Mouse (Mus musculus) pancreas, adult 10 weeks (tissue): ENCODE measurements around the gene Psenen. TPM values are rescaled to one million over a fixed set of nuclear protein-coding genes. Genes with fewer than 3 reads are reported as not detected.

Experiments used
- polyA plus RNA-seq: library from polyadenylated mRNA; stranded (reverse); fragments of 350-450 nt; fragmentation: Illumina TruSeq; extraction: RNeasy Lipid Tissue Mini Kit (QIAGEN cat#74804); gene quantifications from one replicate; pipeline ENCODE4 v1.2.3, GENCODE M21; 2015; ENCODE audit warnings: low read depth, low replicate concordance; ENCODE audit not compliant: insufficient read depth

The Psenen gene
- polyA plus RNA-seq = 57.9 TPM

GRCm38 (mm10) chr7:30563117-30563905 is at the start of gene Psenen, which contains the start of the genes U2af1l4 and Gm49396:
Gene Psenen, minus strand, starts transcription at chr7:30563627.
Gene U2af1l4, plus strand, starts transcription at chr7:30563301.
Gene Gm49396, plus strand, starts transcription at chr7:30563344.

DNA sequence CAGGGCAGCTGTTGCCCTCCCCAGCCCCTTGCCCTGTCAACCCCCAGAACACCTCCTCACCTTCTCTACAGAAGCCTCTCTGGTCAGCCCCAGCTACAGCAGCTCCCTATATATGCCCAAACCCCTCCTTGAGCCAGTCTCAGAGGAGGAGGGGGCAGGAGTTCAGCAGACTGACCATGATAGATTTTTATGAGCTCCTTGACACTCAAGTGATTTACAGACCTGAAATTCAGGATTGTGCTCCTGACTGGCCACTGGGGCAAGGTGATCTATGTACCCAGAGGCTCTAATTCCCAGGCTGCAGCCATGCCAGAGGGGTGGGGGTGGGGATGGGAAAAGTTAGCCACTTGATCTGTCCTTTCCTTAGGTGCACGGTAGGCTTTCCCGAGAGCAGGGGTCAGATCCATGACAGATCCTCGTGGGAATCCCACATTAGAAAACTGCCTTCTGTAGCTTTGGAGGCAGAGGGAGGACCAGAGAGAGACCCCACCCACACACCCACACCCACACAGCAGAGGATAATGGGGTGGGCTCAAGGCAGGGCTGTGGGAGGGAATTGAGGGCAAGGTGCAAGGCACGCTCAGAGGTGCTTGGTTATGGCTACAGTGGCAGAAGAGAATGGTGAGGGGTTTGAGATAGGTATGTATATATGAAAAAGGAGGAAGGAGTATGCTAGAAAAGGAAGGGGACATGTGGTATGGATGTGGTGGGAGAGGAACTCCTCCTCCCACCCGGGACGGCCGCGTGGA is 49.4 kb upstream of the Psenen start, which contains the start of gene Upk1a:
TSS of gene Upk1a (minus strand) at position 194 of the 749 bp plus-strand sequence.

DNA sequence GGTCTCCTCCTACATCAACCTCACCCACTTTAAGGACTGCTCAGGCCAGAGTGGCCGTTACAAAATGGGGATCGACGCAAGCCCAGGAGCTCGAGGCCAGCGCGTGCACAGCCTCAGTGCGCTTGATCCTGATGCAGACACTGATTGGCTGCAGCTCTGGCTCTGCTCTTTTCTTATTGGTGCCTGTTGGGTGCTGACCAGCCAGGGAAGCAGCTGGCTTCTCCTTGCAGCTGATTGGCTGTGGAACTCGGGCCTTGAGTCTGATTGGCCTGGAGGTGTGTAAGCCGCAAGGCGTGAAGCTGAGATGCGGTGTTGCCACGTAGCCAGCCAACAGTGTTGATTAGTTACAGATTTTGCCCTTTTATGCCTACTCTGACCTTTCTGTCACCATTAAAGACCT is 35.4 kb upstream of the Psenen start, which contains the start of gene Zbtb32:
TSS of gene Zbtb32 (minus strand) at position 124 of the 400 bp plus-strand sequence.

DNA sequence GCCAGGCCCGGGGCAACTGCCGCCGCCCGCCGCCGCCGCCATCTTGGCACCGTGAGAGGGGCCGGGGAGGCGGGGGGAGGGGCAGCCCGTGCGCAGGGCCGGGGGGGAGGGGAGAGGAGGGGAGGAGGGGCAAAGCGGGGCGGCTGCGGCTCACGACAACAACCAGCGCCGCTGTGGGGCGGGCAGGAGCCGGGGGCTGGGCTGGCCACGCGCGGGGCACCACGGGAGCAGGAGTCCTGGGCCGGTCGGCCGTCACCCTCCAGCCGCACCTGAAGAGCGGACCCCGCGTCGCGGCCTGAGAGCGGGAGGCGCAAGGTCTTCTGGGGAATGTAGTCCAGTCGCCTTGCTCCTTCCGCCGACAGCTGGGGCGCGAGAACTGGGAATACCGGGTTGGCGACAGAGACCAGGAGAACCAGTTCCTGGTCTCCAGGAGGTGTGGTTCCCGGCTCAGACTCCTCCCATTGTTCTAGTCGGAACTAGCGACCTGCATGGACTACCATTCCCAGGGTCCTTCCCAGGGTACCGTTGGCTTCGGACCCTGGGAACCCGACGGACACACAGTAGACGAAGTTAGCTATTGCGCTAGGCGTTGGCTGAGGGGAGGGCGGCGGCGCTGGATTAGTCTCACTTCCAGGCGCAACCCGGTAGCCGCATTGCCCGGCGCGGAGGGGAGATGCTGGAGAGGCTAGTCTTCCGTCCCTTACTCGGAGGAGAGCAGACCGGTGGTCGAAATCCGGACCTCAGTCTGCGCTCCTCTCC is 25.4 kb upstream of the Psenen start, which contains the start of gene Kmt2b:
TSS of gene Kmt2b (minus strand) at position 51 of the 759 bp plus-strand sequence.

GRCm38 (mm10) chr7:30564970-30565571 is 1.6 kb upstream of the Psenen start, which contains the start of gene Igflr1:
Gene Igflr1, plus strand, starts transcription at chr7:30565427.

DNA sequence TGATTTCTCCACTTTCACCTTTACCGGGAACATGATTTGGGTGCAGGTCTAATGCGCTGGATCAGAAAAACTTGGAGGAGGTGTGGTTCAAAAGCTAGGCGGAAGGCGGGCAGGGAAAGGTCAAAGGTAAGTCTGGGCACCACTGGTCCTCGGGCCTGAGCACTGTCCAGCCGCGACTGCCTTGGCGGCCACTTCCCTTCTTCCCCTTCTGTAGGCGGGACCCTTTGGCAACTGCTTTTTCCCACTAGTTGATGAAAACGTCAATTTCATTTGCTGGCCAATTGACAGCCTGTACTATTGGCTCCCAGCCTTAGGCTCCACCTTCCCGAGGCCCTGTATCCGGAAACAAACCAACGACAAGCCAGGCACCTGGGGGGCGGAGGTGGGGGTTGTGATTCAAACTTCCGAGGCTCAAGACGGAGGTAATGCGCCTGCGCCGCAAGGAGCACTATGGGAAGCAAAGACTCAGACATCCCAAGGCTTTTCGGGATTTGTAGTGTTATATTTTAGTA is 3.9 kb downstream of the Psenen start, which contains the start of gene Lin37:
TSS of gene Lin37 (minus strand) at position 396 of the 512 bp plus-strand sequence.

GRCm38 (mm10) chr7:30552102-30553020 is 11.1 kb downstream of the Psenen start, which contains the start of the genes Hspb6 and Proser3:
Gene Hspb6, plus strand, starts transcription at chr7:30552178.
Gene Proser3, minus strand, starts transcription at chr7:30552299.

GRCm38 (mm10) chr7:30534633-30535577 is 28.5 kb downstream of the Psenen start, which contains the start of gene Arhgap33:
Gene Arhgap33, minus strand, starts transcription at chr7:30535060.

Other genes starting within 250 kb of the Psenen start
- gene Syne4, start 248.8 kb downstream of the Psenen start, polyA plus RNA-seq = 122 TPM
- gene E130208F15Rik, start 241.9 kb downstream of the Psenen start, polyA plus RNA-seq = not detected
- gene Sdhaf1, start 239.7 kb downstream of the Psenen start, polyA plus RNA-seq = 3.9 TPM
- gene Lrfn3, start 200.9 kb downstream of the Psenen start, polyA plus RNA-seq = 2.2 TPM
- gene Tyrobp, start 149.9 kb downstream of the Psenen start, polyA plus RNA-seq = 19.8 TPM
- not detected for gene Hcst, start 143.8 kb downstream of the Psenen start, polyA plus RNA-seq
- gene Nfkbid, start 141.9 kb downstream of the Psenen start, polyA plus RNA-seq = 0.81 TPM
- gene Aplp1, start 118.1 kb downstream of the Psenen start, polyA plus RNA-seq = 34.1 TPM
- gene Kirrel2, start 105.9 kb downstream of the Psenen start, polyA plus RNA-seq = 2.1 TPM
- gene Nphs1, start 105.3 kb downstream of the Psenen start, polyA plus RNA-seq = 42.1 TPM
- gene Prodh2, start 70.0 kb downstream of the Psenen start, polyA plus RNA-seq = not detected
- gene Arhgap33, start 28.6 kb downstream of the Psenen start, polyA plus RNA-seq = 2.0 TPM
- 4.7 TPM for gene Hspb6, start 11.4 kb downstream of the Psenen start, polyA plus RNA-seq
- 3.7 TPM for gene Proser3, start 11.3 kb downstream of the Psenen start, polyA plus RNA-seq
- gene Lin37, start 3.8 kb downstream of the Psenen start, polyA plus RNA-seq = 63.0 TPM
- gene U2af1l4, start 326 bp downstream of the Psenen start, polyA plus RNA-seq = 5.9 TPM
- 6.8 TPM for gene Gm49396, start 283 bp downstream of the Psenen start, polyA plus RNA-seq
- gene Igflr1, start 1.8 kb upstream of the Psenen start, polyA plus RNA-seq = 8.7 TPM
- gene Kmt2b, start 25.1 kb upstream of the Psenen start, polyA plus RNA-seq = 13.3 TPM
- not detected for gene Zbtb32, start 35.3 kb upstream of the Psenen start, polyA plus RNA-seq
- gene Upk1a, start 49.2 kb upstream of the Psenen start, polyA plus RNA-seq = not detected
- gene Cox6b1, start 62.5 kb upstream of the Psenen start, polyA plus RNA-seq = 125 TPM
- gene Etv2, start 72.2 kb upstream of the Psenen start, polyA plus RNA-seq = not detected
- 13.4 TPM for gene Rbm42, start 86.7 kb upstream of the Psenen start, polyA plus RNA-seq
- 5.9 TPM for gene Haus5, start 101.4 kb upstream of the Psenen start, polyA plus RNA-seq
- not detected for gene Pmis2, start 108.0 kb upstream of the Psenen start, polyA plus RNA-seq
- not detected for gene 2200002J24Rik, start 135.3 kb upstream of the Psenen start, polyA plus RNA-seq
- 0.65 TPM for gene Atp4a, start 148.6 kb upstream of the Psenen start, polyA plus RNA-seq
- 89.1 TPM for gene Tmem147, start 165.9 kb upstream of the Psenen start, polyA plus RNA-seq
- not detected for gene Gapdhs, start 180.1 kb upstream of the Psenen start, polyA plus RNA-seq
- 11.2 TPM for gene Sbsn, start 187.8 kb upstream of the Psenen start, polyA plus RNA-seq
- gene Dmkn, start 200.1 kb upstream of the Psenen start, polyA plus RNA-seq = 10.9 TPM
- not detected for gene Krtdap, start 224.3 kb upstream of the Psenen start, polyA plus RNA-seq